Mouse (Mus musculus): ENCODE measurements around the gene Fam131a.

DNA sequence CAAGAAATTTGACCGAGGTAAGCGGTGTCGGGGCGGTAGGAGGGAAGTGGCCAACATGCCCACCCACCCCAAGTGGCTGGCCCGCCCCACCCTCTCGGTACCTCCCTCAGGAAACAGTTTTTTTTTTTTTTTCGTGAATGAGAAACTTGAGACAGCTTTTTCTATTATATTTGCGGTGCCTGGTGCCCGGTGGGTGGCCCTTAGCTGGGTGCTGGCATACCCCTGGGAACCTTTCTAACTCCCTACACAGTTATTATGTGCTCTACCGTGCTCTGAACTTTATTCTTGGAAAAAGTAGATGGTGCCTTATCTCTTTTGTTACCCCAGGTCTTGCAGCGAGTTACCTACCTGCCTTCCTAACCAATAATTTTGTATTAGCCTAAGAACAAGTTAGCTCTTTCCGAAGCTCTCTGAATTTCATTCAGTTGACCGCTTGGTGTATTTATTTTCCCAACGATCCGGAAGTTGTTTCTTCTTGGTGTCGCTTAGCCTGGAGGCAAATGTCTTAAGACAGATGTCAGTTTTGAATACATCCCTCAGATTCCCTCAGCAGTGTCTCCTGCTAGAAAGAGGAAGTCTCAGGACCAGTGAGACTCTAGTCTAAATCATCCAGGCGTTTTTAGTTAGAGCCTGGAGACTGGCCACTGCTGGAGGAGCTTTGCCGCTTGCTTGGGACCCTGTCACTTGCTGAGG is 25.1 kb downstream of the Fam131a start:
- TF ChIP-seq CTCF (IDR thresholded peaks at IDR 0.05; ENCODE audit: borderline replicate concordance, insufficient read depth, low read depth, low read length) (no peak), POLR2A (IDR thresholded peaks at IDR 0.05; ENCODE audit: borderline replicate concordance, insufficient read depth, low read length) (no peak)

Data from cerebellum, adult 2 months (tissue).